Mouse (Mus musculus): ENCODE measurements around the gene Ntrk3.

The Ntrk3 gene

GRCm38 (mm10) chr7:78581341-78581740, 156.5 kb downstream of the Ntrk3 start:
- no peak for DNase-seq (ENCODE audit: extremely low read depth, low read depth)

- no peak for DNase-seq (ENCODE audit: extremely low read depth, low read depth)
Measured at GRCm38 (mm10) chr7:78579461-78580234, 158.2 kb downstream of the Ntrk3 start.

- DNase-seq (ENCODE audit: extremely low read depth, low read depth) = no peak
Measured at GRCm38 (mm10) chr7:78578461-78579359, 159.1 kb downstream of the Ntrk3 start.

GRCm38 (mm10) chr7:78578111-78578460, 159.7 kb downstream of the Ntrk3 start:
- no peak for DNase-seq (ENCODE audit: extremely low read depth, low read depth)

GRCm38 (mm10) chr7:78577462-78578110, 160.2 kb downstream of the Ntrk3 start:
- no peak for DNase-seq (ENCODE audit: extremely low read depth, low read depth)

- no peak for DNase-seq (ENCODE audit: extremely low read depth, low read depth)
Measured at GRCm38 (mm10) chr7:78576706-78577461, 160.9 kb downstream of the Ntrk3 start.

GRCm38 (mm10) chr7:78576169-78576568, 161.6 kb downstream of the Ntrk3 start:
- DNase-seq (ENCODE audit: extremely low read depth, low read depth) = no peak

- DNase-seq (ENCODE audit: extremely low read depth, low read depth) = no peak
Measured at GRCm38 (mm10) chr7:78575556-78575955, 162.3 kb downstream of the Ntrk3 start.

- no peak for DNase-seq (ENCODE audit: extremely low read depth, low read depth)
Measured at GRCm38 (mm10) chr7:78571196-78571595, 166.6 kb downstream of the Ntrk3 start.

GRCm38 (mm10) chr7:78569255-78569618, 168.6 kb downstream of the Ntrk3 start:
- no peak for DNase-seq (ENCODE audit: extremely low read depth, low read depth)

- no peak for DNase-seq (ENCODE audit: extremely low read depth, low read depth)
Measured at GRCm38 (mm10) chr7:78568411-78569254, 169.2 kb downstream of the Ntrk3 start.

GRCm38 (mm10) chr7:78566617-78567016, 171.2 kb downstream of the Ntrk3 start:
- DNase-seq (ENCODE audit: extremely low read depth, low read depth) = no peak

GRCm38 (mm10) chr7:78565386-78565785, 172.4 kb downstream of the Ntrk3 start:
- DNase-seq (ENCODE audit: extremely low read depth, low read depth) = no peak

- DNase-seq (ENCODE audit: extremely low read depth, low read depth) = no peak
Measured at GRCm38 (mm10) chr7:78558503-78558902, 179.3 kb downstream of the Ntrk3 start.

GRCm38 (mm10) chr7:78555532-78555931, 182.3 kb downstream of the Ntrk3 start:
- no peak for DNase-seq (ENCODE audit: extremely low read depth, low read depth)

- no peak for DNase-seq (ENCODE audit: extremely low read depth, low read depth)
Measured at GRCm38 (mm10) chr7:78549461-78549860, 188.4 kb downstream of the Ntrk3 start.

GRCm38 (mm10) chr7:78548721-78549120, 189.1 kb downstream of the Ntrk3 start:
- DNase-seq (ENCODE audit: extremely low read depth, low read depth) = no peak

GRCm38 (mm10) chr7:78546551-78546950, 191.3 kb downstream of the Ntrk3 start:
- DNase-seq (ENCODE audit: extremely low read depth, low read depth) = no peak

GRCm38 (mm10) chr7:78542468-78542867, 195.3 kb downstream of the Ntrk3 start:
- DNase-seq (ENCODE audit: extremely low read depth, low read depth) = no peak

GRCm38 (mm10) chr7:78530286-78530685, 207.5 kb downstream of the Ntrk3 start:
- DNase-seq (ENCODE audit: extremely low read depth, low read depth) = no peak
